Mouse (Mus musculus): ENCODE results near the gene Ankib1. TPM values are rescaled to one million over a fixed set of nuclear protein-coding genes. Genes with fewer than 3 reads are reported as not detected.

Ankib1 gene
- polyA plus RNA-seq, 1 experiment from 2014 or later = 35.3 TPM

- in situ Hi-C loops (cut with MboI; ENCODE audit: low pct_unique_long_range_greater_than_20kb) = no loop called here
- CTCF ChIA-PET = no interaction called here
- no peak for DNase-seq (ENCODE audit: low read depth, low spot score)
Measured at GRCm38 (mm10) chr5:3647708-3648121, 155.0 kb downstream of the Ankib1 start.

DNA sequence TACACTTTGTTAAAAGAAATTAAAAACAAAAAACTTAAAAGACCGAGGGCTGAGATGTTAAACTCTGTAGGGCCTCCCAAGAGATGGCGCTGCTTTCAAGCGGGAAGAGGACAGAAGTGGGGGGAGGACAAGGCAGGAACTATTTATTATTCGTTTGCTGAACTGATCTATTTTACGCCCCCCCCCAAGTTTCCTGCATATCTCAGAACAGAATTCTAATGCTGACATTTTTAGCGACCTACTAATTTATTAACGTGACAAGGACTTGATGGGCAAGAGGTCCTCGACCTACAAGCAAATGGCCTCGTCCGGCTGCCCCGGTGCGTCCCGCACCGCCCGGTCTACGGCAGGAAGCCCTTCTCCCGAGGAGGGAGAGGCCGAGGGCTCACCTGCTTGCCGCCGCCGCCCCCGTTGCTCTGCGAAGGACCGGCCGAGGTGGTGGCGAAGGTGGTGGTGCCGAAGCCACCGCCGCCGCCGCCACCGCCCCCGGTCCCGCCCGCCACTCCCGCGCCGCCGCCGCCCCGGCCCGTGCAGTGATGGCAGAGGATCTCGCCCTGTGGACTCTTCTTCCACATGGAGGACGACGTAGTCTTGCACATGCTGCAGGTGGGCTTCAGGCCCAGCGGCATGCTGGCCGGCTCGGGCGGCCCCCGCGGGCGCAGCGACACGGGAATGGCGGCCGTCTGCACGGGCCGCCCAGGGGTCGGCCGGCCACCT, 155.6 kb downstream of the Ankib1 start:
- POLR2A ChIA-PET = interaction anchor here (1.2 to 1.5 kb wide), 3 partner anchors 65 to 156 kb away, joined by 3 to 8 read pairs (median 4); partner anchors contain the start of genes Ankib1 and Krit1
- ATAC-seq (peak; percentile 60), DNase-seq (ENCODE audit: low read depth, low spot score) (no peak)
- peak; percentile 94 for TF ChIP-seq CTCF (IDR thresholded peaks at IDR 0.05)
- no peaks in the 10 kb centered on the region for H3K27me3 ChIP-seq
- in situ Hi-C loops (cut with MboI; ENCODE audit: low pct_unique_long_range_greater_than_20kb) = no loop called here
- CTCF ChIA-PET = interaction anchor here (0.8 to 1.8 kb wide), 2 partner anchors 14 to 148 kb away, joined by 3 to 5 read pairs; no protein-coding TSS in a partner anchor

More at GRCm38 (mm10) chr5:3647708-3648121, 155.0 kb downstream of the Ankib1 start:
- no peaks in the 10 kb centered on the region for H3K27me3 ChIP-seq
- peak; percentile 58 for TF ChIP-seq CTCF (IDR thresholded peaks at IDR 0.05)
- POLR2A ChIA-PET = interaction anchor here (1.1 to 1.5 kb wide), 2 partner anchors 12 to 156 kb away, joined by 3 to 8 read pairs; partner anchors contain the start of genes Ankib1 and Krit1
- peak; percentile 89 for ATAC-seq

GRCm38 (mm10) chr5:3646539-3646938, 156.2 kb downstream of the Ankib1 start:
- no peak for TF ChIP-seq CTCF (IDR thresholded peaks at IDR 0.05)
- ATAC-seq = no peak
- no peak for DNase-seq (ENCODE audit: low read depth, low spot score)
- ChIA-PET POLR2A (interaction anchor here (1.2 to 1.3 kb wide), 2 partner anchors 66 to 156 kb away, joined by 3 to 4 read pairs; partner anchors contain the start of genes Ankib1 and Krit1), CTCF (interaction anchor here (0.8 to 1.8 kb wide), 2 partner anchors 13 to 148 kb away, joined by 3 to 5 read pairs; no protein-coding TSS in a partner anchor)
- H3K27me3 ChIP-seq = no peaks in the 10 kb centered on the region
- in situ Hi-C loops (cut with MboI; ENCODE audit: low pct_unique_long_range_greater_than_20kb) = no loop called here

- CTCF ChIA-PET = interaction anchor here (1.8 kb wide), 1 partner anchor 12 kb away, joined by 5 read pairs; no protein-coding TSS in a partner anchor
- no peaks in the 10 kb centered on the region for H3K27me3 ChIP-seq
- DNase-seq (ENCODE audit: low read depth, low spot score) (no peak), ATAC-seq (no peak)
- POLR2A ChIA-PET = interaction anchor here (0.7 kb wide), 3 partner anchors 43 to 398 kb away, joined by 3 to 7 read pairs (median 4); no protein-coding TSS in a partner anchor
- in situ Hi-C loops (cut with MboI; ENCODE audit: low pct_unique_long_range_greater_than_20kb) = no loop called here
- no peak for TF ChIP-seq CTCF (IDR thresholded peaks at IDR 0.05)
Measured at GRCm38 (mm10) chr5:3645326-3645725, 157.4 kb downstream of the Ankib1 start.

DNA sequence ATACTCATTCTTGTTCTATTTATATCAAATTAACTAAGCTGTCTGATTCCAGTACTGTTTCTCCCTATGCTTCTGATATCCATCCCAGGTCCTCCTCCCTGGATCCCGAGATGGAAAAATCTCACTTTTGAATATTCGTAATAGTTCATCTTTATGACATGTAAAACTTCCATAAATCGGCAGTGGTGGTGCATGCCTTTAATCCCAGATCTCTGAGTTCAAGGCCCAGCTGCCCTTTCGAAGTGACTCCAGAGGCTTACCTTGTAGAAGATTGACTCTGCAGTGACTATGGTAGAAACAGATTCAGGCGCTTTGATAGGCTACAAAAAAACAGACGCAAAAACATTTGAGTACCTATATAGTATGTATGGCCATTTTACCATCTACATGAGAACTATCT, 158.1 kb downstream of the Ankib1 start:
- CTCF ChIA-PET = no interaction called here

More for the DNA sequence above, 158.1 kb downstream of the Ankib1 start:
- ATAC-seq = no peak
- in situ Hi-C loops (cut with MboI; ENCODE audit: low pct_unique_long_range_greater_than_20kb) = loop anchor here (5.0 kb wide), 2 partner anchors 163 to 238 kb away; no protein-coding TSS in a partner anchor
- no peak for TF ChIP-seq CTCF (IDR thresholded peaks at IDR 0.05)
- POLR2A ChIA-PET = no interaction called here
- no peak for DNase-seq (ENCODE audit: low read depth, low spot score)
- no peaks in the 10 kb centered on the region for H3K27me3 ChIP-seq

Other genes with a start within 250 kb of the Ankib1 start
- gene 1700109H08Rik, start 231.4 kb downstream of the Ankib1 start, polyA plus RNA-seq (2021) = 1.2 TPM
- 34.7 TPM for gene Pex1, start 206.9 kb downstream of the Ankib1 start, polyA plus RNA-seq (2021)
- gene Rbm48, start 206.3 kb downstream of the Ankib1 start, polyA plus RNA-seq (2021) = 11.6 TPM
- gene Tmbim7, start 151.7 kb downstream of the Ankib1 start, polyA plus RNA-seq (2021) = not detected
- 146 TPM for gene Gatad1, start 145.7 kb downstream of the Ankib1 start, polyA plus RNA-seq (2021)
- 46.1 TPM for gene Krit1, start 259 bp upstream of the Ankib1 start, polyA plus RNA-seq (2021)
- gene Lrrd1, start 42.2 kb upstream of the Ankib1 start, polyA plus RNA-seq (2021) = 0.35 TPM
- 6.7 TPM for gene Mterf1a, start 91.0 kb upstream of the Ankib1 start, polyA plus RNA-seq (2021)
- gene Akap9, start 125.1 kb upstream of the Ankib1 start, polyA plus RNA-seq (2021) = 47.9 TPM